Mouse (Mus musculus) embryonic fibroblast, embryonic 13.5 days (primary cell): ENCODE measurements at regions not wholly inside any gene's neighbourhood (a gene's known extent, or its start where the extent isn't known, plus 50 kb on each side); places are given as distances from the start of the nearest gene placed in this dataset.

ENCODE experiments used
- CTCF ChIP-seq: IDR thresholded peaks from 2 replicates; pipeline ENCODE4 v1.5.1; 2011; ENCODE audit warnings: mild to moderate bottlenecking, control low read depth, low read length, moderate library complexity, borderline replicate concordance; ENCODE audit not compliant: insufficient read depth
- POLR2A ChIP-seq: IDR thresholded peaks from 2 replicates; pipeline ENCODE4 v1.6.1; 2011; ENCODE audit warnings: low read depth, mild to moderate bottlenecking, control low read depth, low read length, moderate library complexity

- no peak for TF ChIP-seq CTCF
- no peak for TF ChIP-seq POLR2A
Observed at GRCm38 (mm10) chr2:146586381-146586780, 74.2 kb upstream of the Ralgapa2 start.
